Mouse (Mus musculus) gastrocnemius, postnatal 10 days (tissue): Measurements from ENCODE around the gene 4930507D05Rik. TPM values are rescaled to one million over a fixed set of nuclear protein-coding genes. Genes with fewer than 3 reads are reported as not detected.
"Not testable (repeated sequence)": the region's sequence is repeated elsewhere in the genome, so short reads cannot be mapped to it uniquely, and the experiment has no call there.

Source experiments
- DNase-seq: peaks from one replicate; pipeline ENCODE4 v3.0.0; 2021; ENCODE audit warnings: mixed read lengths
- long read RNA-seq, 2 experiments: library from polyadenylated mRNA; stranded (forward); transcript quantifications; one replicate each; pipeline ENCODE4 v2.0.0; 2021
- total RNA-seq, 2 experiments: library from RNA; stranded (reverse); gene quantifications; 2 replicates each; pipeline ENCODE4 v1.2.3; 2021

The 4930507D05Rik gene
- total RNA-seq: under 1 TPM in 1 of 2 experiments, not detected in 1; 0.16 TPM
- long read RNA-seq, experiment 1, partial matches to known transcripts: 0 of 1 reads
- long read RNA-seq, experiment 1, other reads (novel, unspliced or antisense): 0 of 1 reads
- long read RNA-seq, experiment 2: 0 reads

GRCm38 (mm10) chr10:62449364-62450279 is at the start of gene 4930507D05Rik, which contains the start of gene Supv3l1:
Gene 4930507D05Rik (plus strand): TSS chr10:62449489.
Gene Supv3l1 (minus strand): TSS chr10:62449738.
- DNase-seq: peak; percentile 95

DNA sequence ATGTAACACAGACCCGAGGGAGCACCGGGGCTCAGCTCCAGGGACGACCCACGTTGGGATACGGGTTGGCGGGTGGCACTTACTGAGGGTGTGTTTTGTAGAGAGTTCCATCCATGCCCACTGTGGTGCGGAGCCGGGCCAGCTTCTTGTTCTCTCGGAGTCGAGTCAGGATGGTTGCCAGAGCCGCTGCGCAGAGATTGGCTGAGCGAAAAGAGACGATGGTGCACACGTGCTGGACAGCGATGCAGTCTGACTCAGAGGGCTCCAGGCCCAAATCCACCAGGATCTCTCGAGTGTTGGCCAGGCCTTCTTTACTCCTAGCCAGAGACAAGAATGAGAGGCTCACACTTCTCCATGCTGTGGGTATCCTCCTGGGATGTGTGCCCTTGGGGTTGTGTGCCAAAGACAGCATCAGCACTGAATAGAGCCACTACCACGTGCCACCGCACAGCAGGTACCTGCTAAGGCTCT is 47.6 kb upstream of the 4930507D05Rik start:
- DNase-seq: peak; percentile 52

- peak; percentile 64 for DNase-seq
Measured at GRCm38 (mm10) chr10:62404901-62405300, 44.4 kb upstream of the 4930507D05Rik start.

GRCm38 (mm10) chr10:62410943-62411342 is 38.3 kb upstream of the 4930507D05Rik start:
- DNase-seq: peak; percentile 74

GRCm38 (mm10) chr10:62411431-62412410 is 37.6 kb upstream of the 4930507D05Rik start:
- DNase-seq: no peak

DNA sequence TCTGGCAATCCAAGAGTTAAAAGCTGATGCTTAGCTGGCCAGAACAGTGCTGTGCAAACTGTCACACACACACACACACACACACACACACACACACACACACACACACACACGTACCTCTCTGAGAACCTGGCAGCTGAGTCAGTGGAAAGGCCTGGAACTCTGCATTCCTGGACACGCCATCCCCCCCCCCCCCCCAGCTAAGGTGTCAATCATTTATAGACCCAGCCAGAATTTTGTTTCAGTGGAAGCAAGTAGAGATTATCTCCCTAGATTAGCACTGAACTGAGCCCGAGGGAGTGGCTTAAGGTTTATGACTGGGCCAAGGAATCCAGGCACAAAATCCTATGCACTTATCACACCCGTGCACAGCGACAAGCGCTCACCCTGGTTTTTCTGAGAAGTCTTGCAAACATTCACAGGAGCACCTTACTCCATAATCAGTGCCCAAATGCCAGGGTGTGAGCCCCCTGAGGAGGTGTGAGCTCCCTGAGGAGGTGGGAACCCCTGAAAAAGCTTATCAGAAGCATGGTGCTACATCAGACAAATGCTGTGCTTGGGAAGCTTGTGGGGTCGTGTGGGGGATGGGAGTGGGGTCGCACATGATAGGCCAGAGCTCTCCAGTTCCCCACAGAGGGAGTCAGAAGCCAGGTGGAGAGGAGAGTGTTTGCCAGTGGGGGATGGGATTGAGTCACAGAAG is 36.2 kb upstream of the 4930507D05Rik start:
- no peak for DNase-seq

- no peak for DNase-seq
Measured at GRCm38 (mm10) chr10:62413606-62413982, 35.7 kb upstream of the 4930507D05Rik start.

- DNase-seq: no peak
Measured at GRCm38 (mm10) chr10:62418831-62419356, 30.4 kb upstream of the 4930507D05Rik start.

DNA sequence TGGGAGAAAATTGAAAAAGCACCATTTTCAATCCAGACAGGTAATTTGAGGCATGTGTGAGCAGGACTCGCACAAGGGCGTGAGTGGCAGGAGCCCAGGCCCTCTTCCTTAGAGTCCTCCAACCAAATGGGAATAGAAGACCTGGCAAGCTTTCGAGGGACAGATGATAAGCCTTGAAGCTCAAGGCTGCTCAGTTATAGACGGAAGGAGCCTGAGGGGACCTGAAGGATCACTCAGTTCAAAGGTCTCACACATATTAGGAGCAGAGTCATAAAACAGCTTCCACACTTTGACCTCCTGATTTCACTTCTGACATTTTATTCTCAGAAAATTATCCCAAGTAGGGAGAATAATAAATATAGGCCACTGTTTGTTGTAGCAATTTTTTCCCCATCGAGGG is 29.9 kb upstream of the 4930507D05Rik start:
- DNase-seq: no peak

DNA sequence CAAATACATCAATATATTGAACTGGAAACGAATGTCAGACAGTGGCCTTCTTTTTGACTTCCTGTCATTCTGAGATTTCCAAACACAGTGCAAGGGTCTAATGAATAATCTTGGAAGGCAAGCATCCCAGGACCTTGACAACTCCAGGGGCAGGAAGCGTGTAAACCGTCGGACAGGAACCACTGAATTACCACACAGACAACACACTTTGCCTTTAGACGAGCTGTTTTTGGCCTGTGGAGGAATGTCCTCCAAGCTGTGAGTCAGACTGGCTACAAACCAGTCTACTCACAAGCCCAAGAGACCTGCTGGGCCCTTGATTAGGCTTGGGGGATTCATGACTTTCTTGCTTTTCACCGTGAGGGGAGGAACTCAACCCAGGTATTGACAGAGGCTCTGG is 28.9 kb upstream of the 4930507D05Rik start:
- DNase-seq: no peak

DNA sequence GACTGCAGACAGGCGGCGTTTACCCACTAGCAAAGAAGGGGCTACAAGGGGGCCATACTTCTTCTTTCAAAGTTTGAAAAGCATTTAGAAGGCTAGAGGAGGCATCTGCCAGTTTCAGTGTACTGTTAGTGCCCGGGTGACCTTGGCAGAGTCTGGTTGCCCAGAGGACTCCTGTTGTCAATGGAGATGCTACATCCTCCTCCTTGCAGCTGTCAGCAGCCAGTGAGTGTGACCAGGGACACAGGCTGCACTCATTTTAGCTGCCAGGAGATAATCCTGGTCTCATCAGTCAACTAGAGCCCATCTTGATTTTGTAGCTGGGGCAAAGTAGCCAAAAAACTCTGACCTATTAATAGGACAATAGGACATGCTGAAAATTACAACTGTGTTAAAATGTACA is 28.2 kb upstream of the 4930507D05Rik start:
- no peak for DNase-seq

DNA sequence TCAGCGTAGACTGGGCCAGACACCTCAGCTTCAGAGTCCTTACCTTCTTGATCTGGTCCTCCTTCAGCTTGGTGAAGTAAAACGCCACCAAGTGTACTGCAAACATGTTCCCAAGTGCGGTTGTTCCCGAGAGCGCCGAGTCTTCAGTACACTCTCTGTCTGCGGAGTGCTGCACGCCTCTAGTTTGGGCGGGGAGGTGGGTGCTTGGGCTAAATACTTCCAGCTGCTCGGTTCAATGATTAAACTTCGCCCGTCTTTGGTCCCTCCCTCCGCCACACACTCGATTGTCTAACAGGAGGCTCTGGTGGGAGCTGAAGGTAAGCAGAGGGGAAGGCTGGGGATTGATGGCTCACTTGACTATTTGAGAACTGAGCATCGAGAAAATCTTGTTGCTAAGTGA is 27.0 kb upstream of the 4930507D05Rik start, which contains the start of gene Hkdc1:
Gene Hkdc1, minus strand, starts transcription at position 237 of the 400 bp plus-strand sequence.
- no peak for DNase-seq

DNA sequence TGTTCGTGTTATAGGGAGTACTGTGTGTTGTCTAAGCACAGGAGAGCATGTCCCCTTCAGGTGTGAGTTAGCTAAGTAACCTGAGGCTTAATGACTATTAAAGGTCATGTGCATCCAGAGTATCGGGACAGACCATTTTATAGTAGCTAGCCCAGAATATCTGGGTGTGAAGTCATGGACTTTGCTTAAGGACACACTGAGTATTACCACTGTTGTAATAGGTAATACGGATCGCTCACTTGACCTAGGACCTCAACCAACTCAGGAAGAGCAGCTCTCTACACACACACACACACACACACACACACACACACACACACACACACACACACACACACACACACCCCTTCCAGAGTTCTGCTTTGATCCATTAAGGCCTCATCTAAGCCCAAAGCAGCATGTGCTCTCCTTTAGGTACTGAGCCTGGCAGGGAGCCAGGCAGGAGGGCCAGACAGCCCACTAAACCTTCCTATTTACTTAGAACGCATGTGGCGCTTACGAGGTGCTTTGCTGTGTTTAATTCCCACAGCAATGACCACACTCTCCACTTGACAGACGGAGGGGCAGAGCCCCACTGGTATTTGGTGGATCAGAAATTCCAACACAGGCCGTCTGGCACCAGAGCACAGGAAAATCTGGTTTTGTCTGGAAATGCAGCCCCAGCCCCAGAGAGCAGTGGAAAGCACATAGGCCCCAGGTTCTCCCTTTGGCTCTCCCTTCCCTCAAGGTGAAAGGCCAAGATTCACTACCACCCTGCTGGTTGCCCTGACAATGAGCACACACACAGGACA is 24.0 kb upstream of the 4930507D05Rik start:
- DNase-seq: no peak

- DNase-seq: no peak
Measured at GRCm38 (mm10) chr10:62430427-62430826, 18.9 kb upstream of the 4930507D05Rik start.

- no peak for DNase-seq
Measured at GRCm38 (mm10) chr10:62450280-62450640, 971 bp downstream of the 4930507D05Rik start.

DNA sequence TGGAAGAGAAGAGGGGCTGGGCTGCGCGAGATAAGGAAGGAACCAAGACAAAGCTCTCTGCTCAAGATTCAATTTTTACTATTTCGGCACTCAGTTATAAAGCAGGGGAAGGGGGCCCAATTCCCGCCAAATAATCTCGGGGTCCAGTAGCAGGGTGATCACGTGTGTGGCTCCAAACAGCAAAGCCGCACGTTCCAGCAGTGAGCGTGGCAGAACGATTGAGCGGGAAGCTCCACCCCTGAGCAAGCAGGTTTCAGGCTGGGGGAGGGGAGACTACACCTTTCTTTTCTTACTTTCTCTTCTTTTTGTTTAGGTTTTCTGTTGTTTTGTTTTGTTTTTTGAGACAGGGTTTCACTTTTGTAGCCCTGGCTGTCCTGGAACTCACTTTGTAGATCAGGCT is 2.7 kb downstream of the 4930507D05Rik start:
- DNase-seq: not testable (repeated sequence)

- no peak for DNase-seq
Measured at GRCm38 (mm10) chr10:62461321-62461720, 12.0 kb downstream of the 4930507D05Rik start.

DNA sequence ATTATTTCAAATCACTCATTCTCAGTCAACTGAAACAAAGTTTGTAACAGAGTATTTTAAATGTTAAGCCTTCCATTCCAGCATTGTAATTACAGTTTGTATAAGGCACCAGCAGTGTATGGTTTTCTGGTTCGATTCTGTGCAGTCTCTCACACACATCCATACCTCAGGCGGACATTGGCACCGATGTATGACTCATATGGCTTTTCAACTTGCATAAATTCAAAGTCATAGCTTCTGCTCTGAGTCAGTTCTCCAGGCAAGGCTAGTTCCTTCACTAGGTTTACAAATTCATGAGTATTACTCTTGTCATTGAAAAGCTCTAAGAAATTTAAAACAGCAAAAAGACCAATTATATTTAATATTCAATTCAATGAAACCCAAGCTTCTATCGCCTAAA is 20.4 kb downstream of the 4930507D05Rik start:
- DNase-seq: no peak

DNA sequence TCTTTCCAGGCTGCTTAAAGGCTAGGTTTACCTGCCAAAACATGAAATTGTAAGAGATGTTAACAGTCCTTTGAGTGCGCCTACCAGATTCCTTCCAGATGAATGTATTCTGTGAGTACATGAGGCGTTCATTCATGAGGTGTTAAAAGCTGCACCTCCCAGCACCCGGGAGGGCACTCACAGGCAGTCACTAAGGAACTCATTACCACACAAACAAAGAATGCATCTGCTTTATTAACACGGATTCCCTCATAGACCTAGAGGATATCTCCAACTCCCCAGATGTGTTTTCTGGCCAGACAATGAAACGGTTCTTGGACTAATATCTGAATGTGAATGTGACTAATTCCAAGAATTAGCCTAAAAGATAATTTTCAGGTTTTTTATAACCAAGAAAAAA is 21.8 kb downstream of the 4930507D05Rik start:
- no peak for DNase-seq

- DNase-seq: no peak
Measured at GRCm38 (mm10) chr10:62474944-62475343, 25.7 kb downstream of the 4930507D05Rik start.
